Mouse (Mus musculus) embryonic facial prominence, embryonic 12.5 days (tissue): ENCODE data around the gene Polr3g. TPM values are rescaled to one million over a fixed set of nuclear protein-coding genes. Genes with fewer than 3 reads are reported as not detected.
A peak's percentile ranks its signal among the peaks of the same experiment; 100 is the strongest.
"Not testable (repeated sequence)": the region's sequence is repeated elsewhere in the genome, so short reads cannot be mapped to it uniquely, and the experiment has no call there.

Experiments
- ATAC-seq: fragments of 200-750 bp; cut with Nextera tagmentation; 2 replicates; pipeline ENCODE4 v1.8.0; 2017; ENCODE audit not compliant: insufficient number of reproducible peaks, insufficient read depth, low FRiP score, low TSS enrichment
- H3K27ac ChIP-seq: fragments of 300-500 bp; sonication (generic); 2 replicates; pipeline ENCODE4 v1.5.1; 2016; ENCODE audit warnings: mild to moderate bottlenecking
- H3K27me3 ChIP-seq: fragments of 300-500 bp; sonication (generic); 2 replicates; pipeline ENCODE4 v1.6.1; 2016; ENCODE audit warnings: mild to moderate bottlenecking, moderate library complexity
- H3K36me3 ChIP-seq: fragments of 300-500 bp; sonication (generic); 2 replicates; pipeline ENCODE4 v1.6.1; 2016; ENCODE audit warnings: mild to moderate bottlenecking
- H3K4me1 ChIP-seq: fragments of 300-500 bp; sonication (generic); 2 replicates; pipeline ENCODE4 v1.6.1; 2016
- H3K4me2 ChIP-seq: fragments of 300-500 bp; sonication (generic); replicated peaks from 2 replicates; pipeline ENCODE4 v1.6.1; 2016; ENCODE audit warnings: mild to moderate bottlenecking, moderate library complexity
- H3K4me3 ChIP-seq: fragments of 300-500 bp; sonication (generic); 2 replicates; pipeline ENCODE4 v1.5.1; 2016; ENCODE audit warnings: mild to moderate bottlenecking
- H3K9ac ChIP-seq: fragments of 300-500 bp; sonication (generic); 2 replicates; pipeline ENCODE4 v1.6.1; 2016; ENCODE audit warnings: mild to moderate bottlenecking, moderate library complexity
- H3K9me3 ChIP-seq: fragments of 300-500 bp; sonication (generic); 2 replicates; pipeline ENCODE4 v1.6.1; 2016; ENCODE audit warnings: mild to moderate bottlenecking, moderate library complexity
- WGBS: fragments of 180-500 bp; shearing (Covaris S2); methylation state at CpG from one replicate; pipeline ENCODE4 v1.1.7; 2016; 5-methylcytosine and 5-hydroxymethylcytosine counted together
- polyA plus RNA-seq: library from polyadenylated mRNA; unstranded; fragments of >200 nt; fragmentation: Nextera tagmentation; extraction: Ambion mirVana; gene quantifications from 2 replicates; pipeline ENCODE4 v1.2.1, GENCODE M21; 2016

Gene Polr3g
- polyA plus RNA-seq, 1 experiment from 2014 or later = 17.2 TPM

GRCm38 (mm10) chr13:81684258-81684657, 26.6 kb downstream of the Polr3g start:
- Histone ChIP-seq H3K4me1 (0 out of 2 replicates have a peak, but pooled peaks cover 5% of the 10 kb centered on the region), H3K4me2 (no peak overlapping the region), H3K9ac (no peak overlapping the region), H3K4me3 (no peak overlapping the region), H3K27me3 (no peaks in the 10 kb centered on the region), H3K9me3 (no peaks in the 10 kb centered on the region), H3K36me3 (peaks cover 7% of the 10 kb centered on the region; the same call in 1 of the 2 replicates), H3K27ac (no peak overlapping the region)
- 79% methylated on average over 5 of the region's 5 CpGs for WGBS
- no peak for ATAC-seq

GRCm38 (mm10) chr13:81683107-81683506, 27.7 kb downstream of the Polr3g start:
- no peak for ATAC-seq
- WGBS = 90% methylated on average over 3 of the region's 3 CpGs

GRCm38 (mm10) chr13:81675333-81675732, 35.5 kb downstream of the Polr3g start:
- Histone ChIP-seq H3K27ac (no peak overlapping the region), H3K4me1 (no peaks in the 10 kb centered on the region), H3K9me3 (no peaks in the 10 kb centered on the region), H3K9ac (no peak overlapping the region), H3K27me3 (no peaks in the 10 kb centered on the region), H3K4me3 (no peak overlapping the region), H3K4me2 (no peak overlapping the region), H3K36me3 (peaks cover 26% of the 10 kb centered on the region)
- 75% methylated on average over 8 of the region's 8 CpGs for WGBS
- ATAC-seq = no peak

More at GRCm38 (mm10) chr13:81683107-81683506, 27.7 kb downstream of the Polr3g start:
- 0 out of 2 replicates have a peak, but pooled peaks cover 5% of the 10 kb centered on the region for H3K4me1 ChIP-seq
- no peak overlapping the region for H3K4me2 ChIP-seq
- H3K4me3 ChIP-seq = no peak overlapping the region
- no peaks in the 10 kb centered on the region for H3K9me3 ChIP-seq
- H3K27me3 ChIP-seq = no peaks in the 10 kb centered on the region
- H3K27ac ChIP-seq = no peak overlapping the region
- peaks cover 7% of the 10 kb centered on the region; the same call in 1 of the 2 replicates for H3K36me3 ChIP-seq
- H3K9ac ChIP-seq = no peak overlapping the region

- H3K27ac ChIP-seq = no peak overlapping the region
- peaks cover 41% of the 10 kb centered on the region for H3K36me3 ChIP-seq
- H3K9ac ChIP-seq = no peak overlapping the region
- no peak overlapping the region for H3K4me3 ChIP-seq
- H3K9me3 ChIP-seq = no peaks in the 10 kb centered on the region
- WGBS = 91% methylated on average over 5 of the region's 5 CpGs
- ATAC-seq = no peak
- no peak overlapping the region for H3K4me2 ChIP-seq
- H3K27me3 ChIP-seq = no peaks in the 10 kb centered on the region
- H3K4me1 ChIP-seq = no peaks in the 10 kb centered on the region
Measured at GRCm38 (mm10) chr13:81667713-81668112, 43.1 kb downstream of the Polr3g start.

- Histone ChIP-seq H3K4me2 (no peak overlapping the region), H3K27me3 (no peaks in the 10 kb centered on the region), H3K4me1 (no peaks in the 10 kb centered on the region), H3K27ac (no peak overlapping the region), H3K9ac (no peak overlapping the region), H3K36me3 (peaks cover 35% of the 10 kb centered on the region), H3K9me3 (no peaks in the 10 kb centered on the region), H3K4me3 (no peak overlapping the region)
- ATAC-seq = no peak
- 90% methylated on average over 5 of the region's 5 CpGs for WGBS
Measured at GRCm38 (mm10) chr13:81664331-81664698, 46.5 kb downstream of the Polr3g start.

- Histone ChIP-seq H3K27me3 (no peaks in the 10 kb centered on the region), H3K36me3 (peaks cover 31% of the 10 kb centered on the region), H3K4me1 (peaks cover 3% of the 10 kb centered on the region; the same call in 1 of the 2 replicates), H3K9ac (no peak overlapping the region), H3K9me3 (no peaks in the 10 kb centered on the region), H3K4me3 (no peak overlapping the region), H3K4me2 (no peak overlapping the region), H3K27ac (no peak overlapping the region)
- WGBS = 86% methylated on average over 12 of the region's 12 CpGs
- ATAC-seq = no peak
Measured at GRCm38 (mm10) chr13:81663566-81664330, 47.1 kb downstream of the Polr3g start.

- no peaks in the 10 kb centered on the region for H3K36me3 ChIP-seq
- peak overlapping the region; percentile 87; the same call in 1 of the 2 replicates for H3K27ac ChIP-seq
- H3K4me1 ChIP-seq = peaks cover 10% of the 10 kb centered on the region; the same call in 1 of the 2 replicates
- WGBS = 10% methylated on average over 21 of the region's 21 CpGs
- peak overlapping the region; percentile 59 for H3K9ac ChIP-seq
- H3K4me2 ChIP-seq = peak overlapping the region; percentile 64
- peak overlapping the region; percentile 62 for H3K4me3 ChIP-seq
- peak; percentile 17; the same call in 1 of the 2 replicates for ATAC-seq
- H3K9me3 ChIP-seq = no peaks in the 10 kb centered on the region
- no peaks in the 10 kb centered on the region for H3K27me3 ChIP-seq
Measured at GRCm38 (mm10) chr13:81658053-81658752, 52.6 kb downstream of the Polr3g start.

GRCm38 (mm10) chr13:81657351-81658052, 53.3 kb downstream of the Polr3g start, which contains the start of gene Lysmd3:
TSS of gene Lysmd3 (plus strand) at chr13:81657663.
- peak within 1 kb of the TSS; percentile 59 for H3K9ac ChIP-seq
- H3K27me3 ChIP-seq = no peaks in the 10 kb centered on the region
- peak; percentile 98 for ATAC-seq
- H3K4me1 ChIP-seq = peaks cover 10% of the 10 kb centered on the region; the same call in 1 of the 2 replicates
- H3K9me3 ChIP-seq = no peaks in the 10 kb centered on the region
- WGBS = under 1% methylated on average over 72 of the region's 73 CpGs
- peak within 1 kb of the TSS; percentile 64 for H3K4me2 ChIP-seq
- peak within 1 kb of the TSS; percentile 62 for H3K4me3 ChIP-seq
- H3K27ac ChIP-seq = peak within 1 kb of the TSS; percentile 87
- no peaks in the 10 kb centered on the region for H3K36me3 ChIP-seq

GRCm38 (mm10) chr13:81657008-81657350, 53.8 kb downstream of the Polr3g start:
- H3K9ac ChIP-seq = peak overlapping the region; percentile 34; the same call in 1 of the 2 replicates
- 14% methylated on average over 5 of the region's 5 CpGs for WGBS
- H3K4me3 ChIP-seq = peak overlapping the region; percentile 62
- peak overlapping the region; percentile 87 for H3K27ac ChIP-seq
- no peak for ATAC-seq
- H3K36me3 ChIP-seq = no peaks in the 10 kb centered on the region
- peaks cover 10% of the 10 kb centered on the region; the same call in 1 of the 2 replicates for H3K4me1 ChIP-seq
- no peaks in the 10 kb centered on the region for H3K27me3 ChIP-seq
- no peaks in the 10 kb centered on the region for H3K9me3 ChIP-seq
- peak overlapping the region; percentile 64 for H3K4me2 ChIP-seq

GRCm38 (mm10) chr13:81656091-81656850, 54.5 kb downstream of the Polr3g start:
- peak overlapping the region; percentile 25; the same call in 1 of the 2 replicates for H3K27ac ChIP-seq
- no peak overlapping the region for H3K4me3 ChIP-seq
- H3K4me2 ChIP-seq = peak overlapping the region; percentile 64
- H3K4me1 ChIP-seq = peaks cover 10% of the 10 kb centered on the region; the same call in 1 of the 2 replicates
- H3K9me3 ChIP-seq = no peaks in the 10 kb centered on the region
- 24% methylated on average over 14 of the region's 14 CpGs for WGBS
- H3K27me3 ChIP-seq = no peaks in the 10 kb centered on the region
- no peaks in the 10 kb centered on the region for H3K36me3 ChIP-seq
- no peak for ATAC-seq
- H3K9ac ChIP-seq = no peak overlapping the region

GRCm38 (mm10) chr13:81650382-81650781, 60.4 kb downstream of the Polr3g start:
- H3K9ac ChIP-seq, H3K9me3 ChIP-seq, H3K4me3 ChIP-seq, H3K27me3 ChIP-seq, H3K36me3 ChIP-seq, ATAC-seq, H3K4me2 ChIP-seq, H3K27ac ChIP-seq, H3K4me1 ChIP-seq: not testable (repeated sequence)
- WGBS = 73% methylated on average over 5 of the region's 6 CpGs
